In genomic region chr3:36635449-36635848, GRCm38 (mm10) we compare ENCODE assay signal across 8 mouse cellular contexts. TPM values are rescaled to one million over a fixed set of nuclear protein-coding genes. Genes with fewer than 3 reads are reported as not detected.
DNase-seq lines count a peak whose midpoint lies in the region; ATAC-seq and TF ChIP-seq lines count a peak whose summit lies in the region.

No protein-coding gene starts in this region.

- TF ChIP-seq CTCF in intestine, postnatal 0 days (IDR thresholded peaks at IDR 0.05; ENCODE audit: low read depth): peak; percentile 90
- peak; percentile 36; the same call in 1 of the 2 replicates for TF ChIP-seq CTCF in small intestine, adult 2 months (IDR thresholded peaks at IDR 0.05; ENCODE audit: extremely low read depth, insufficient read length, insufficient replicate concordance, low read depth, low read length)

- no peaks in the 10 kb centered on the region for H3K36me3 ChIP-seq in intestine, embryonic 14.5 days (ENCODE audit: control insufficient read depth, insufficient read depth, low read length)
- H3K36me3 ChIP-seq in intestine, embryonic 16.5 days (ENCODE audit: control insufficient read depth, insufficient read depth, low read length): no peaks in the 10 kb centered on the region
- H3K36me3 ChIP-seq in intestine, postnatal 0 days (ENCODE audit: control insufficient read depth, insufficient read depth): no peaks in the 10 kb centered on the region
- H3K36me3 ChIP-seq in small intestine, adult 2 months (ENCODE audit: control insufficient read depth, insufficient read depth, low read length): no peaks in the 10 kb centered on the region

- 14% methylated on average over 4 of the region's 4 CpGs for WGBS in intestine, embryonic 14.5 days
- WGBS in intestine, embryonic 16.5 days: 19% methylated on average over 4 of the region's 4 CpGs
- WGBS in intestine, postnatal 0 days: 25% methylated on average over 4 of the region's 4 CpGs
- 24% methylated on average over 4 of the region's 4 CpGs for WGBS in small intestine, adult 2 months

- no peaks in the 10 kb centered on the region for H3K27me3 ChIP-seq in intestine, embryonic 14.5 days (replicated peaks; ENCODE audit: control insufficient read depth, insufficient read depth, low read length)
- H3K27me3 ChIP-seq in intestine, embryonic 16.5 days (replicated peaks; ENCODE audit: control insufficient read depth, insufficient read depth, low read length): no peaks in the 10 kb centered on the region
- no peaks in the 10 kb centered on the region for H3K27me3 ChIP-seq in intestine, postnatal 0 days (replicated peaks; ENCODE audit: control insufficient read depth, insufficient read depth, low read length)
- H3K27me3 ChIP-seq in small intestine, adult 2 months (ENCODE audit: control insufficient read depth, insufficient read depth, low read length): no peaks in the 10 kb centered on the region

- no peaks in the 10 kb centered on the region for H3K4me1 ChIP-seq in intestine, embryonic 14.5 days (replicated peaks; ENCODE audit: control insufficient read depth, insufficient read depth, low read length)
- H3K4me1 ChIP-seq in intestine, embryonic 16.5 days (ENCODE audit: control insufficient read depth, insufficient read depth, low read length): no peaks in the 10 kb centered on the region
- H3K4me1 ChIP-seq in intestine, postnatal 0 days (replicated peaks; ENCODE audit: control insufficient read depth, insufficient read depth, low read length): no peaks in the 10 kb centered on the region
- H3K4me1 ChIP-seq in small intestine, adult 2 months (ENCODE audit: control insufficient read depth, insufficient read depth, insufficient read length, low read length): 0 out of 2 replicates have a peak, but pooled peaks cover 1% of the 10 kb centered on the region

- no peak overlapping the region for H3K9ac ChIP-seq in intestine, embryonic 14.5 days (ENCODE audit: low read length)
- H3K9ac ChIP-seq in intestine, embryonic 16.5 days (ENCODE audit: low read depth, low read length): no peak overlapping the region
- no peak overlapping the region for H3K9ac ChIP-seq in intestine, postnatal 0 days (ENCODE audit: low read depth, low read length)

- H3K4me3 ChIP-seq in intestine, embryonic 14.5 days (ENCODE audit: low read depth, low read length): no peak overlapping the region
- no peak overlapping the region for H3K4me3 ChIP-seq in intestine, embryonic 16.5 days (ENCODE audit: low read length)
- H3K4me3 ChIP-seq in intestine, postnatal 0 days (ENCODE audit: low read depth, low read length): no peak overlapping the region
- no peak overlapping the region for H3K4me3 ChIP-seq in small intestine, adult 2 months (ENCODE audit: low read depth, low read length)

- no peak for TF ChIP-seq POLR2A in small intestine, adult 2 months (IDR thresholded peaks at IDR 0.05; ENCODE audit: low read depth, low read length)

- no peaks in the 10 kb centered on the region for H3K9me3 ChIP-seq in intestine, embryonic 14.5 days (ENCODE audit: control insufficient read depth, low read length)
- H3K9me3 ChIP-seq in intestine, embryonic 16.5 days (ENCODE audit: control insufficient read depth, low read length): no peaks in the 10 kb centered on the region
- H3K9me3 ChIP-seq in intestine, postnatal 0 days (ENCODE audit: control insufficient read depth): no peaks in the 10 kb centered on the region

- no peak overlapping the region for H3K4me2 ChIP-seq in intestine, embryonic 14.5 days (ENCODE audit: low read length)
- H3K4me2 ChIP-seq in intestine, embryonic 16.5 days (ENCODE audit: low read depth, low read length): no peak overlapping the region
- no peak overlapping the region for H3K4me2 ChIP-seq in intestine, postnatal 0 days (replicated peaks; ENCODE audit: low read depth)

- no peak for ATAC-seq in intestine, embryonic 14.5 days (replicated peaks; ENCODE audit: low FRiP score, low TSS enrichment, low read depth)
- ATAC-seq in intestine, embryonic 16.5 days: no peak
- ATAC-seq in intestine, postnatal 0 days: peak; percentile 51; the same call in 1 of the 2 replicates

- DNase-seq in intestine, embryonic 14.5 days (ENCODE audit: low spot score): peak; percentile 54
- peak; percentile 65 for DNase-seq in NIH3T3 (ENCODE audit: low read depth)
- DNase-seq in embryo, embryonic 10.5 days (ENCODE audit: low spot score): peak; percentile 61
- DNase-seq in lung, postnatal 14 days: peak; percentile 8
- DNase-seq in spleen, postnatal 4 days (ENCODE audit: low spot score in 2 of 2): no peak

- no peak overlapping the region for H3K27ac ChIP-seq in intestine, embryonic 14.5 days (ENCODE audit: low read depth)
- H3K27ac ChIP-seq in intestine, embryonic 16.5 days (ENCODE audit: low read length): no peak overlapping the region
- H3K27ac ChIP-seq in intestine, postnatal 0 days (ENCODE audit: low read depth, low read length): no peak overlapping the region
- no peak overlapping the region for H3K27ac ChIP-seq in small intestine, adult 2 months (ENCODE audit: insufficient read depth, low read depth, low read length)

RNA-seq across cellular contexts. Expression of gene Bbs7, which starts 22.2 kb away (rescaled TPM):
- polyA plus RNA-seq in intestine, embryonic 14.5 days (2014; fragmentation: Nextera tagmentation; extraction: Ambion mirVana): 10.4 and 13.5 TPM in 2 replicates
- polyA plus RNA-seq in intestine, embryonic 16.5 days (2015; fragmentation: Nextera tagmentation; extraction: Ambion mirVana): 9.5 and 10.3 TPM in 2 replicates
- polyA plus RNA-seq in intestine, postnatal 0 days (2015; fragmentation: Nextera tagmentation; extraction: Ambion mirVana): 4.5 and 4.8 TPM in 2 replicates
- 0.18 and 0.24 TPM in 2 replicates for polyA plus RNA-seq in small intestine, adult 2 months (2012; rRNA removed)

RNA-seq across cellular contexts. Expression of gene Trpc3, which starts 54.5 kb away (rescaled TPM):
- 3.7 and 5.6 TPM in 2 replicates for polyA plus RNA-seq in intestine, embryonic 14.5 days (2014; fragmentation: Nextera tagmentation; extraction: Ambion mirVana)
- polyA plus RNA-seq in intestine, embryonic 16.5 days (2015; fragmentation: Nextera tagmentation; extraction: Ambion mirVana): 1.7 and 3.7 TPM in 2 replicates
- polyA plus RNA-seq in intestine, postnatal 0 days (2015; fragmentation: Nextera tagmentation; extraction: Ambion mirVana): 4.1 and 6.5 TPM in 2 replicates
- polyA plus RNA-seq in small intestine, adult 2 months (2012; rRNA removed): 0.67 and 0.72 TPM in 2 replicates

Comparison
In these comparisons a context has a peak if more than half of its experiments do, and no peak if none do; other contexts are left out.
1. DNase-seq: peak in intestine, embryonic 14.5 days (single experiment), NIH3T3 (single experiment), embryo, embryonic 10.5 days (single experiment) and lung, postnatal 14 days (single experiment); none in spleen, postnatal 4 days (0 of 2).